Mouse (Mus musculus) intestine, postnatal 0 days (tissue): ENCODE results near the gene Eif6. TPM values are rescaled to one million over a fixed set of nuclear protein-coding genes. Genes with fewer than 3 reads are reported as not detected.

Source experiments
- ATAC-seq: fragments of 200-750 bp; cut with Nextera tagmentation; 2 replicates; pipeline ENCODE4 v1.8.0; 2017; ENCODE audit warnings: mild to moderate bottlenecking, moderate TSS enrichment, moderate library complexity
- H3K27ac ChIP-seq: fragments of 300-500 bp; sonication (generic); 2 replicates; pipeline ENCODE4 v1.5.1; 2014; ENCODE audit warnings: mild to moderate bottlenecking, low read depth, low read length, moderate library complexity
- H3K27me3 ChIP-seq: fragments of 300-500 bp; sonication (generic); replicated peaks from 2 replicates; pipeline ENCODE4 v1.6.1; 2014; ENCODE audit warnings: low read length, mixed read lengths; ENCODE audit not compliant: control insufficient read depth, insufficient read depth
- H3K36me3 ChIP-seq: fragments of 300-500 bp; sonication (generic); 2 replicates; pipeline ENCODE4 v1.6.1; 2014; ENCODE audit warnings: mild to moderate bottlenecking, moderate library complexity; ENCODE audit not compliant: control insufficient read depth, insufficient read depth
- H3K4me1 ChIP-seq: fragments of 300-500 bp; sonication (generic); replicated peaks from 2 replicates; pipeline ENCODE4 v1.6.1; 2014; ENCODE audit warnings: antibody characterized with exemption, low read length, mixed read lengths; ENCODE audit not compliant: control insufficient read depth, insufficient read depth
- H3K4me2 ChIP-seq: fragments of 300-500 bp; sonication (generic); replicated peaks from 2 replicates; pipeline ENCODE4 v1.6.1; 2014; ENCODE audit warnings: low read depth, mild to moderate bottlenecking, moderate library complexity
- H3K4me3 ChIP-seq: fragments of 300-500 bp; sonication (generic); 2 replicates; pipeline ENCODE4 v1.5.1; 2014; ENCODE audit warnings: low read depth, low read length
- H3K9ac ChIP-seq: fragments of 300-500 bp; sonication (generic); 2 replicates; pipeline ENCODE4 v1.6.1; 2014; ENCODE audit warnings: mild to moderate bottlenecking, low read depth, low read length
- H3K9me3 ChIP-seq: fragments of 300-500 bp; sonication (generic); 2 replicates; pipeline ENCODE4 v1.6.1; 2016; ENCODE audit warnings: mixed run types; ENCODE audit not compliant: control insufficient read depth
- CTCF ChIP-seq: sonication (generic); IDR thresholded peaks from 2 replicates; pipeline ENCODE4 v1.5.1; 2016; ENCODE audit warnings: low read depth, mild to moderate bottlenecking, control low read depth, antibody characterized with exemption, moderate library complexity
- WGBS: fragments of 180-500 bp; shearing (Covaris S2); extraction: QIAGEN DNeasy Blood & Tissue Kit; methylation state at CpG from one replicate; pipeline ENCODE4 v1.1.7; 2014; 5-methylcytosine and 5-hydroxymethylcytosine counted together
- polyA plus RNA-seq: library from polyadenylated mRNA; unstranded; fragments of >200 nt; fragmentation: Nextera tagmentation; extraction: Ambion mirVana; gene quantifications from 2 replicates; pipeline ENCODE4 v1.2.1, GENCODE M21; 2015

Eif6 gene
- polyA plus RNA-seq, 1 experiment from 2014 or later, result 321 TPM

DNA sequence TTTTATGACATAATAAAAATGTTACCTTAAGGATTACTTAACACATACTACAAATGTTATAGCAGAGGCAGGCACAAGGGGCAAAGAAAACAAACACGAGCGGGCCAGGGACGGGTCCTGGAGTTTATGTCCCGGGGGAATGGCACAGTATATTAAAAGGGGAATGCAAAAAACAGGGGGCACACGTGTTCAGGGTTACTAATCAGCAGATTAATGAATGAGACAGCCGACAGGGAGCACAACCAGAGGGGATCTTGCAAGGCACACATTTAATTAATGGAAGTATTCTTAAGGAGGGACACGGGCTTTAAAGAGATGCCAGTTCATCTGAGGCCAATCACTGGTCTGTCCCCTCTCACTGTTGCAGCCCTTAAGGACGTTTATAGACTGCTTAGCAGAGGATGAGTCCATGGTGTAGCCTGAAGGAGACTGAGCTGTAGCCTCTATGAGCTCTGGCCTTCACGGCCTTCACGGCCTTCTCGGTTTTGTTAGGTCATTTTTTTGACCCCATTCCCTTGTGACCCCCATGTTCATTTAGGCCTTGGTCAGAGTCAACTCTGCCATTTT is 36.7 kb upstream of the Eif6 start:
- Histone ChIP-seq H3K4me3 (no peak overlapping the region), H3K4me1 (no peaks in the 10 kb centered on the region), H3K36me3 (peaks cover 18% of the 10 kb centered on the region; the same call in 1 of the 2 replicates), H3K27ac (no peak overlapping the region), H3K9ac (no peak overlapping the region), H3K4me2 (no peak overlapping the region), H3K27me3 (no peaks in the 10 kb centered on the region), H3K9me3 (no peaks in the 10 kb centered on the region)
- ATAC-seq, result no peak
- 54% methylated on average over 11 of the region's 11 CpGs for WGBS
- TF ChIP-seq CTCF, result no peak

DNA sequence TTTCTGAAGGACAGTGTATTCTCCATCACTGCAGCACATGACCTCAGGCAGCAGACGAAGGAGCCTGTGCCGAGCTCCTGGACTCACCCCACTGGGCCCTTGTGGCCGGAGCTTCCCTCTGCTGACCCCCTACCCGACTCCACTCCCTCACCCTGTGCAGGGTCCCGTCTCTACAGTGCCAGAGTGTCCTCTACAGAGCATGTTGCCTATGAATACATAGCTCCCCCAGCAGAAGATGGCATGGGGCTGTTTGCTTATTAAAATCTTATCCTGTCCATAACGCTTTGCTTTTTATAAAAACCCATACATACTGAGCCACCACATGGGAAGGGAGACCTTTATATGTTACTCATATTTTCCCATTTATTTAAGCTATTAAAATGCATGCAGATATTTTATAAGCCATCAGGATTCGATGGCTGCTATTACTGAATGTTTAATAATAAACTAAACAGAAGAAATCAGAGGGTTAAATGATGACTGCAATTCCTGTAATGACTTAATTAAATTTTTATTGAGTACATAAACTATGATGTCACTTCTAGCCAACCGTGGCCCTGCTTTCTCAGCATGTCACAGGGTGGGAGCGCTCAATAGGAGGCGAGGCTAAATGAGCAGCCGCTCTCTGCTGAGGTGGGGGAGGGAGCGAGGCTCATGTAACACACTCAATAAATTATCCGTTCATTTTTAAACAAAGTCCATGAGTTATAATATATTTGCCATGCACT is 36.0 kb upstream of the Eif6 start:
- H3K27ac ChIP-seq, result no peak overlapping the region
- H3K27me3 ChIP-seq, result no peaks in the 10 kb centered on the region
- no peak overlapping the region for H3K4me3 ChIP-seq
- no peaks in the 10 kb centered on the region for H3K4me1 ChIP-seq
- no peaks in the 10 kb centered on the region for H3K9me3 ChIP-seq
- no peak for TF ChIP-seq CTCF
- peaks cover 14% of the 10 kb centered on the region; the same call in 1 of the 2 replicates for H3K36me3 ChIP-seq
- no peak overlapping the region for H3K4me2 ChIP-seq
- peak; percentile 52; the same call in 1 of the 2 replicates for ATAC-seq
- 60% methylated on average over 13 of the region's 13 CpGs for WGBS
- H3K9ac ChIP-seq, result no peak overlapping the region

GRCm38 (mm10) chr2:155861581-155861980 is 34.9 kb upstream of the Eif6 start:
- H3K4me2 ChIP-seq, result no peak overlapping the region
- H3K9me3 ChIP-seq, result no peaks in the 10 kb centered on the region
- no peak overlapping the region for H3K4me3 ChIP-seq
- no peaks in the 10 kb centered on the region for H3K27me3 ChIP-seq
- ATAC-seq, result no peak
- TF ChIP-seq CTCF, result no peak
- no peak overlapping the region for H3K9ac ChIP-seq
- H3K4me1 ChIP-seq, result no peaks in the 10 kb centered on the region
- 94% methylated on average over 6 of the region's 6 CpGs for WGBS
- no peak overlapping the region for H3K27ac ChIP-seq
- H3K36me3 ChIP-seq, result peaks cover 15% of the 10 kb centered on the region; the same call in 1 of the 2 replicates

DNA sequence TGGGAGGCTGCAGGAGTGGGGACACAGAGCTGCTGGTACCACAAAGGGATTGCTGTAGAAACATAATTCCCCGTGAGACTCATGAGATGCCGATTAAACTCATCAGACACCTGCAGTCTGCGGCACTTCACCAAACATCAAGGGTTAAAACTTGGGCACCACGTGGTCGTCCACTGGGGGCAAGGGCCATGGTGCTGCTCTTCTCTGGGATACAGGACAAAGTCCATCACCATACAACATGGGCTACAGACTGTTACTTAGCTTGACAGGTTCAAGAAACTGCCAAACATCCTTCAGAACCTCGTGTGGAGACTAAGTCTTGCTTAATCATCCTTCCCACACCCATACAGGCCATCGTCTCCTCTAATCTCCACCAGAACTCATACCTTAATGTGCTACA is 33.4 kb upstream of the Eif6 start:
- ATAC-seq, result no peak
- no peaks in the 10 kb centered on the region for H3K9me3 ChIP-seq
- H3K4me1 ChIP-seq, result no peaks in the 10 kb centered on the region
- no peak overlapping the region for H3K9ac ChIP-seq
- no peak overlapping the region for H3K4me3 ChIP-seq
- H3K36me3 ChIP-seq, result peaks cover 27% of the 10 kb centered on the region
- TF ChIP-seq CTCF, result no peak
- H3K27ac ChIP-seq, result no peak overlapping the region
- H3K4me2 ChIP-seq, result no peak overlapping the region
- no peaks in the 10 kb centered on the region for H3K27me3 ChIP-seq
- WGBS, result 60% methylated on average over 7 of the region's 7 CpGs

GRCm38 (mm10) chr2:155852536-155852935 is 25.8 kb upstream of the Eif6 start:
- no peak for ATAC-seq
- Histone ChIP-seq H3K27ac (no peak overlapping the region), H3K36me3 (peaks cover 68% of the 10 kb centered on the region), H3K4me2 (no peak overlapping the region), H3K9me3 (no peaks in the 10 kb centered on the region), H3K9ac (no peak overlapping the region), H3K4me3 (no peak overlapping the region), H3K27me3 (no peaks in the 10 kb centered on the region), H3K4me1 (no peaks in the 10 kb centered on the region)
- no peak for TF ChIP-seq CTCF
- WGBS, result 69% methylated on average over 5 of the region's 5 CpGs

- peaks cover 70% of the 10 kb centered on the region for H3K36me3 ChIP-seq
- H3K27me3 ChIP-seq, result no peaks in the 10 kb centered on the region
- no peaks in the 10 kb centered on the region for H3K4me1 ChIP-seq
- H3K9me3 ChIP-seq, result no peaks in the 10 kb centered on the region
- H3K9ac ChIP-seq, result no peak overlapping the region
- WGBS, result 83% methylated on average over 7 of the region's 7 CpGs
- no peak overlapping the region for H3K27ac ChIP-seq
- no peak for TF ChIP-seq CTCF
- no peak overlapping the region for H3K4me3 ChIP-seq
- H3K4me2 ChIP-seq, result no peak overlapping the region
- no peak for ATAC-seq
Observed at GRCm38 (mm10) chr2:155850120-155850519, 23.4 kb upstream of the Eif6 start.
